In genomic region chr12:104824244-104824906, GRCm38 (mm10) we compare ENCODE assay signal across 8 mouse cellular contexts. TPM values are rescaled to one million over a fixed set of nuclear protein-coding genes. Genes with fewer than 3 reads are reported as not detected.
A peak's percentile ranks its signal among the peaks of the same experiment; 100 is the strongest.
DNase-seq lines count a peak whose midpoint lies in the region; ATAC-seq lines count a peak whose summit lies in the region.

No protein-coding gene starts in this region.

- no peak overlapping the region for H3K4me3 ChIP-seq in intestine, embryonic 15.5 days (replicated peaks)
- H3K4me3 ChIP-seq in lung, embryonic 15.5 days = no peak overlapping the region
- no peak overlapping the region for H3K4me3 ChIP-seq in stomach, embryonic 15.5 days (replicated peaks)

- H3K27me3 ChIP-seq in intestine, embryonic 15.5 days (replicated peaks) = no peaks in the 10 kb centered on the region
- H3K27me3 ChIP-seq in lung, embryonic 15.5 days = no peaks in the 10 kb centered on the region; the same call in 1 of the 2 replicates
- no peaks in the 10 kb centered on the region for H3K27me3 ChIP-seq in stomach, embryonic 15.5 days (replicated peaks)

- peaks cover 26% of the 10 kb centered on the region for H3K4me1 ChIP-seq in intestine, embryonic 15.5 days (replicated peaks)
- peaks cover 23% of the 10 kb centered on the region for H3K4me1 ChIP-seq in lung, embryonic 15.5 days
- peaks cover 18% of the 10 kb centered on the region for H3K4me1 ChIP-seq in stomach, embryonic 15.5 days

- no peaks in the 10 kb centered on the region for H3K9me3 ChIP-seq in intestine, embryonic 15.5 days
- H3K9me3 ChIP-seq in lung, embryonic 15.5 days = no peaks in the 10 kb centered on the region
- H3K9me3 ChIP-seq in stomach, embryonic 15.5 days = no peaks in the 10 kb centered on the region

- ATAC-seq in intestine, embryonic 15.5 days = peak; percentile 94
- ATAC-seq in lung, embryonic 15.5 days (ENCODE audit: borderline replicate concordance, extremely low read depth, low FRiP score, low TSS enrichment) = peak; percentile 86; the same call in 1 of the 2 replicates
- ATAC-seq in stomach, embryonic 15.5 days (ENCODE audit: insufficient read depth, low FRiP score, low read depth) = peak; percentile 91

- no peak overlapping the region for H3K4me2 ChIP-seq in intestine, embryonic 15.5 days (replicated peaks)
- H3K4me2 ChIP-seq in lung, embryonic 15.5 days = no peak overlapping the region
- H3K4me2 ChIP-seq in stomach, embryonic 15.5 days = no peak overlapping the region

- H3K36me3 ChIP-seq in intestine, embryonic 15.5 days = no peaks in the 10 kb centered on the region
- H3K36me3 ChIP-seq in lung, embryonic 15.5 days = no peaks in the 10 kb centered on the region
- no peaks in the 10 kb centered on the region for H3K36me3 ChIP-seq in stomach, embryonic 15.5 days

- WGBS in intestine, embryonic 15.5 days = 65% methylated on average over 12 of the region's 12 CpGs
- WGBS in lung, embryonic 15.5 days = 51% methylated on average over 12 of the region's 12 CpGs
- 61% methylated on average over 12 of the region's 12 CpGs for WGBS in stomach, embryonic 15.5 days

- peak; percentile 70 to 80 for DNase-seq in cerebellum, postnatal 25 days
- no peak for DNase-seq in cerebellum, adult 9-10 months
- peak; percentile 72 for DNase-seq in adrenal gland, adult 18-20 months (ENCODE audit: low spot score in 2 of 2)
- DNase-seq in gastrocnemius, postnatal 10 days = peak; percentile 76
- DNase-seq in frontal cortex, postnatal 25 days (ENCODE audit: low spot score in 2 of 2) = no peak

- H3K27ac ChIP-seq in intestine, embryonic 15.5 days = peak overlapping the region; percentile 42; the same call in 1 of the 2 replicates
- H3K27ac ChIP-seq in lung, embryonic 15.5 days = 0 out of 2 replicates have a peak overlapping the region, but pooled peaks have one; percentile 7
- H3K27ac ChIP-seq in stomach, embryonic 15.5 days = peak overlapping the region; percentile 51; the same call in 1 of the 2 replicates

- H3K9ac ChIP-seq in intestine, embryonic 15.5 days = no peak overlapping the region
- H3K9ac ChIP-seq in lung, embryonic 15.5 days = no peak overlapping the region
- H3K9ac ChIP-seq in stomach, embryonic 15.5 days = no peak overlapping the region

RNA-seq across cellular contexts. Expression of gene Clmn, which starts 40.5 kb away (rescaled TPM):
- total RNA-seq in adrenal gland, adult 18-20 months (2021) = 10 to 100 TPM; 12.8 to 15.9 TPM
- total RNA-seq in gastrocnemius, postnatal 10 days (2021) = 1 to 10 TPM; 4.2 TPM
- 4.1 and 4.3 TPM in 2 replicates for polyA plus RNA-seq in intestine, embryonic 15.5 days (2015; fragmentation: Nextera tagmentation; extraction: Ambion mirVana)
- 2.6 and 3.2 TPM in 2 replicates for polyA plus RNA-seq in lung, embryonic 15.5 days (2015; fragmentation: Nextera tagmentation; extraction: Ambion mirVana)
- polyA plus RNA-seq in stomach, embryonic 15.5 days (2015; fragmentation: Nextera tagmentation; extraction: Ambion mirVana) = 4.2 and 4.5 TPM in 2 replicates

Comparison
In these comparisons a context has a peak if more than half of its experiments do, and no peak if none do; other contexts are left out.
1. DNase-seq: peak in cerebellum, postnatal 25 days (2 of 2), adrenal gland, adult 18-20 months (2 of 2) and gastrocnemius, postnatal 10 days (single experiment); none in cerebellum, adult 9-10 months (single experiment) and frontal cortex, postnatal 25 days (0 of 2).
2. Peak in every context shown above with its lines, with median percentiles within 50 percentile points of each other: ATAC-seq and H3K27ac ChIP-seq.